Mouse (Mus musculus): Measurements from ENCODE around the gene Kdm4c. TPM values are rescaled to one million over a fixed set of nuclear protein-coding genes. Genes with fewer than 3 reads are reported as not detected.

Gene Kdm4c
- 33.3 TPM for polyA plus RNA-seq (2015; fragmentation: Illumina TruSeq; extraction: RNeasy Lipid Tissue Mini Kit (QIAGEN cat#74804); ENCODE audit: insufficient read depth, low replicate concordance)

GRCm38 (mm10) chr4:74242176-74242575 is at the start of gene Kdm4c:
TSS of gene Kdm4c (plus strand) at chr4:74242497.

Other genes starting within 250 kb of the Kdm4c start
- gene Frmd3, start 229.1 kb upstream of the Kdm4c start, polyA plus RNA-seq (2015; fragmentation: Illumina TruSeq; extraction: RNeasy Lipid Tissue Mini Kit (QIAGEN cat#74804); ENCODE audit: insufficient read depth, low replicate concordance) = 1.1 TPM

Measured in spleen, adult 10 weeks (tissue).